Mouse (Mus musculus): ENCODE data around the gene Itsn2.

DNA sequence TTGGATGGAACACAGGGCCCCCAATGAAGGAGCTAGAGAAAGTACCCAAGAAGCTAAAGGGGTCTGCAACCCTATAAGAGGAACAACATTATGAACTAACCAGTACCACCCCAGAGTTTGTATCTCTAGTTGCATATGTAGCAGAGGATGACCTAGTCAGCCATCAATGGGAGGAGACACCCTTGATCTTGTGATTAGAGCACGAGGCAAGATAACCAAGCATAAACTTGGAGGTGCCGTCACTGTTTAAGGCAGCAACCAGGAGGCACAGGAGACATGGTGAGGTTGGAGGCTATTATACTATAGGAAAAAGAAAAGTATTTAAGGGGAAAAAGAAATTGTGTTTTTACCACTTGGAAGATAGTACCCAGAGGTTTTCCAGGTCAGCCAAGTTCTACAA is 64.4 kb downstream of the Itsn2 start:
- TF ChIP-seq CTCF (IDR thresholded peaks at IDR 0.05; ENCODE audit: low read depth, low read length) = no peak
- no peak for TF ChIP-seq TAL1 (conservative IDR thresholded peaks at IDR 0.05; ENCODE audit: low read depth, low read length)
- TF ChIP-seq GATA1 (IDR thresholded peaks at IDR 0.05; ENCODE audit: borderline replicate concordance, low read length) = no peak
- no peak for TF ChIP-seq POLR2AphosphoS5 (IDR thresholded peaks at IDR 0.05; ENCODE audit: insufficient replicate concordance, low read depth, low read length)

All from G1E (cell line).